Mouse (Mus musculus) hematopoietic stem cell, adult 5-6 weeks (primary cell): ENCODE measurements at regions not wholly inside any gene's neighbourhood (a gene's known extent, or its start where the extent isn't known, plus 50 kb on each side); places are given as distances from the start of the nearest gene placed in this dataset.
"Not testable (repeated sequence)": the region's sequence is repeated elsewhere in the genome, so short reads cannot be mapped to it uniquely, and the experiment has no call there.

Source experiments
- ATAC-seq, 2 experiments: fragments of 125-278 bp in 1 of 2; replicated peaks in 1 of 2; 2 replicates each; pipeline ENCODE4 v1.8.0; 2016 to 2017; ENCODE audit warnings: inconsistent platforms in 2 of 2, mild to moderate bottlenecking in 2 of 2, moderate number of reproducible peaks in 2 of 2, low read depth in 1 of 2, moderate TSS enrichment in 1 of 2; ENCODE audit not compliant: low FRiP score in 2 of 2, poor library complexity in 2 of 2, severe bottlenecking in 2 of 2, insufficient read depth in 1 of 2, low TSS enrichment in 1 of 2

GRCm38 (mm10) chr12:106327351-106327750 lies 317.3 kb downstream of the Vrk1 start:
- ATAC-seq, result no peak

DNA sequence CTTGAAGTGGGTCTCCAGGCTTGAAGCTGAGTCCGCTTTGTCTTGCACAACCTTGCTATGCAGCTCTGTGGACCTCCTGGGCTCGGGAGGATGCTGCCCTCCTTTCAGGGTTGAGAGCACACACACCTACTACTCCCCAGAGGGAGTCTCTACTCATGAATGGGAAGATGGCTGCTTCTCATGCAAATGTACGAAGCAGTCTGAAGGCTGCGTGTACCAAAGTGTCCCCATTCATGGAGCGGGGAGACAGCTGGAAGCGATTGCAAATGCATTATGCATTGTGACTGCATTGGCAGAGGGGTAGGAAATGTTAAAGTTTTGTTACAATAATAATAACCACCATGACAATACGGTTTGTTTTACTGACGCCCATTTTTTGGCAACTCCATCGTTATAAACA lies 347.8 kb downstream of the Vrk1 start:
- no peak for ATAC-seq

GRCm38 (mm10) chr12:106361646-106362045 lies 351.6 kb downstream of the Vrk1 start:
- ATAC-seq, result not testable (repeated sequence)

DNA sequence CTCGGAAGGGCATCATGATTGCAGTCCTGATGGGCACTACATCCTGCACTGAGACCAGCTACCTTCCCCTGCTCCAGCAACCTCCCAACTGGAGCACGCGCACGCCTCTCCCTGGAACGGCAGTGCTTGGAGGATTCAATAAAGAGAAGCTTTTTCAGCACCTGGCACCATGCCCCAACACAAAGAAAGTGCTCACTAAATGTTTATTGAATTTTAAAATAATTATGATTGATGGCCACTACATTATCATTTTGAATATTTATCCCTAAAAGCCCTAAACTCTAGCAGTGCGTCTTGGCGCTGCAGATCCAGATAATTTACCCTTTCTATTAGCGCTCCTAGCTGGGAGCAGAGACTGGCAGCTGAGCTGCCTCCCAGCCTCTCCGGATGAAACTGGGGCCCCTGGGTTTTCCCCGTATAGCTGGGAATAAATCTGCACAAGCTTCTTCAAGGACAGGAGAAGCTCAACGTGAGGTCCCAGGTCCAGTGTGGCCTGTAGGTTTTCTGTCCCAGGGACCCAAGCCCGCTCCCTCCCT lies 364.9 kb downstream of the Vrk1 start:
- no peak for ATAC-seq

- no peak for ATAC-seq
Measured at GRCm38 (mm10) chr12:106375886-106376285, 365.9 kb downstream of the Vrk1 start.

DNA sequence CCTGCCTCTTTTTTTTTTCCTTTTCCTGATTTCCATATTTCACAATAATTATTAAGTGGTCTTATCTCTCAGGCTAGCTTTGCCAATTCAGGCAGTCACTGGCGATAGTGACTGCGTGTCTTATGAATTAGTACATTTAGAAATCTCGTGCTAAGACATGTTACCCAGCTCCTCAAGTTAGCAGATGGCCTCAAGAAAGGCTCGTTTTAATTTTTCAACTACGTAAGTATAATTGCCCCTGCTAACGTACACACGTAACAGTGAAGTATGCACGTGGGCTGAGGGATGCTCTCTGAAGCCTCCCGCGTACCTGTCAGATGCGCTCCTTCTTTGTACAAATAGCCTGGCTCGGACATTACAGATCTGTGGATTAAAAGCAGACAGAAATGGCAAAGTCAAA lies 366.8 kb downstream of the Vrk1 start:
- ATAC-seq, result no peak

DNA sequence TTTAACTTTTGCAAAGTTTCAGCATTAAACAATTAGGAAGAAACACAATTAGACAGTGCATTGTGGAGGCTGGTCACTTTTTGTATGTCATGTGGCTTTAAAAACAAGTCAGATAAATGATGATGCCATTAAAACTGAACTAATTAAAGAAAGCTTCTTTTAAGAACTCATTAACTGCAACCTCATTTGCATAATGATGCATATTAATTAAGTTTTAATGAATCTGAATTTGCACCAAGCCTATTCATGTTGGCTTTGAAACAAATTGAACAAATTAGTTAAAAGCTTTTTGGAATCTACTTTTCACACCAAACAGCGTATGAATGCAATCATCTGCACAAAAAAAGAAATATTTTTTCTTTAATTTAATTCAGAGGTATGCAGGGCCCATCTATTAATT lies 367.3 kb downstream of the Vrk1 start:
- no peak for ATAC-seq

DNA sequence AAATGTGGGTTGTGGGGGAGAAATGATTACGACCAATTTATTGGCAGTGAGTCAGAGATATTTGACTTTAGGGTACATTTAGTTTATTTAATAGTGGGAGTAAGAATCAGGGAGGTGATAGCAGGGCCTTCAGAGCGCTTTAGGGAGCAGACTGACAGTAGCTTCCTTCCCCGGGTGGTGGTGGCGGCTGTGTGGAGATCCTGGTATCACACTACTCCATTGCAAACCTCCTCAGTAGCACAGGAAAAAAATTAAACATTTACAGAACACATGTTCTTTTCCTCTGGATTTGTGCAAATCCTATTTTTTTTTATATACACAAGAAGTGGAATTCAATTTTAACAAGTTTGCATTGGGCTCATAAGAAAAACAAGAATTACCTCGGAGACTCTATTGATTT lies 367.7 kb downstream of the Vrk1 start:
- no peak for ATAC-seq

DNA sequence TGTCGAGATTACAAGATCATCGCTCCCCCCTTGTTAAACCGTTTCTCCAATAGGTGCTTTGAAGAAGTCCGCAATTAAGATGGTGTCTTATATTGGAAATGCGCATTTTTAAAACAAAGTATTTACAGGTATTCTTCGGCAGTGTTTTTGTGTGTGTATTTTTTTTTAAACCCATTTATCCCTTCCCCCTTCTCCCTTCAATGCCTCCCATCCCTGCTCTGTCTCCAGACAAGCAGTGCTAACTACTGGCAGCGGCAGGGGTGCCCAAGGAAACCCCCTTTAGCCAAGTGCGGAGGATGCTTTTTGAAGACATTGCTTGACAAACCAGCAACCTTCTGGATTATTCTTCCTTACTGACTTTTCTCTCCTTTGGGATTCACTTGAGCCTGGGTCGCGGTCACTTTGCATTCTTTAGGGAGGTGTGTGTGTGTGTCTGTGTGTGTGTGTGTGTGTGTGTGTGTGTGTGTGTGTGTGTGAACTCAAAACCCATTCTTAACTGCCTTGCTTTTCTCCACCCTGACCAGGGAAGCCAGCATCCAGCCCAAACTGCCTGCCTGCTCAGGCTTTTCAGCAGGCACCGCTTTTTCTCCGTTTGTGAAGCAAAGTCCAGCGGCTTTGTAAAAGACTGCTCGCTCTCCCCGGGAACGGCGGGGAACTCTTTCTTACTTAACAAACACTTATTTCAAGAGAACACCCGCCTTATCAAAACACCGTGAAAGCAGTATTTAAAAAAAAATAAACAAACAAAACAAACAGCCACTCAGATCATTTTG lies 368.5 kb downstream of the Vrk1 start:
- no peak for ATAC-seq

- ATAC-seq, result peak; percentile 45 to 59; a peak in 1 of 4 replicates
Measured at GRCm38 (mm10) chr12:106379151-106379594, 369.1 kb downstream of the Vrk1 start.

- ATAC-seq, result no peak
Measured at GRCm38 (mm10) chr12:106379779-106380178, 369.8 kb downstream of the Vrk1 start.

DNA sequence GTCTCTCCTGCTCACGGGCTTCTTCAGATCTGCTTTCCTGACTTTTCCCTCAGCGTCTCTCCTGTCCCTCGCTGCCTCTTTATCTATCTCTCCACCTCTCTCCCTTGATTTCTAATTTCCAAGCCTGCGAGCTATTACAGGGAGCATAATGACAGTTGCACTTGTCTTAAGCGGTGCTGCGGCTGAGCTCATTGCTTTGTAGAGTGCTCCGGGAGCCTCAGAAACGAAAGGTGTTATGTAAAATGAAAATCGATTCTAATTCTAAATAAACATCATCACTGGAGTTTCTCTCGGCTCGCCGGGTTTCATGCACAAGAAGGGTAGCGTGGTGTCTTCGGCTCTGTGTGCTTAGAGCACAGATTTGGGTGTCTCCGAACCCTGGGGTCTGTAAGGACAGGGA lies 371.8 kb downstream of the Vrk1 start:
- no peak for ATAC-seq

GRCm38 (mm10) chr12:106389214-106389613 lies 379.2 kb downstream of the Vrk1 start:
- ATAC-seq, result no peak

DNA sequence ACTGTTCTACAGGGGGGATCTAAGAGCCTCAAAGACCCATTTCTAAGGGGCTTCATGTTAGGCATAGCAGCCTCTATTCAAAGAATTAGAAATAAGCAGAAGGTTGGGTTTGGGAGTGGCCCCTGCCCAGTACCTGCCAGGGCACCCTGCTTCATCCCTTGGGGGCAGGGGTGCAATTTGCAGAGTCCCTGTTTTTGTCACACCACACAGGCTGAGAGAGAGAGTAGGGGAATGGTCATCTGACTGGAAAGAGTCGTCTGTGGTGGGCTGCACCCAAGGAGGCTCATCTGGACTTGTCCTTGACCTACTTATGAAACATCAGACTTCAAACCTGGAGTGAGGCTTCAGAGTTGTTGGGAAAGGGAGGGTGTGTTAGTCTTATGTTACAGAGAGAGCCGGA lies 382.3 kb downstream of the Vrk1 start:
- ATAC-seq, result no peak

GRCm38 (mm10) chr12:106399085-106399484 lies 389.1 kb downstream of the Vrk1 start:
- ATAC-seq, result no peak

- ATAC-seq, result no peak
Measured at GRCm38 (mm10) chr12:106411075-106411474, 401.0 kb downstream of the Vrk1 start.

- ATAC-seq, result no peak
Measured at GRCm38 (mm10) chr12:106426631-106427030, 416.6 kb downstream of the Vrk1 start.

- ATAC-seq, result no peak
Measured at GRCm38 (mm10) chr12:106429991-106430390, 420.0 kb downstream of the Vrk1 start.

GRCm38 (mm10) chr12:106445151-106445550 lies 435.1 kb downstream of the Vrk1 start:
- no peak for ATAC-seq
